Mouse (Mus musculus) adrenal gland, postnatal 14 days (tissue): ENCODE data around the gene Pax1. TPM values are rescaled to one million over a fixed set of nuclear protein-coding genes. Genes with fewer than 3 reads are reported as not detected.
A peak's percentile ranks its signal among the peaks of the same experiment; 100 is the strongest.

Experiments
- DNase-seq: peaks from one replicate; pipeline ENCODE4 v3.0.0; 2021; ENCODE audit warnings: mixed read lengths
- total RNA-seq: library from RNA; stranded (reverse); gene quantifications from 2 replicates; pipeline ENCODE4 v1.2.3, GENCODE M21; 2021

The Pax1 gene
- total RNA-seq, 1 experiment from 2014 or later: not detected

DNA sequence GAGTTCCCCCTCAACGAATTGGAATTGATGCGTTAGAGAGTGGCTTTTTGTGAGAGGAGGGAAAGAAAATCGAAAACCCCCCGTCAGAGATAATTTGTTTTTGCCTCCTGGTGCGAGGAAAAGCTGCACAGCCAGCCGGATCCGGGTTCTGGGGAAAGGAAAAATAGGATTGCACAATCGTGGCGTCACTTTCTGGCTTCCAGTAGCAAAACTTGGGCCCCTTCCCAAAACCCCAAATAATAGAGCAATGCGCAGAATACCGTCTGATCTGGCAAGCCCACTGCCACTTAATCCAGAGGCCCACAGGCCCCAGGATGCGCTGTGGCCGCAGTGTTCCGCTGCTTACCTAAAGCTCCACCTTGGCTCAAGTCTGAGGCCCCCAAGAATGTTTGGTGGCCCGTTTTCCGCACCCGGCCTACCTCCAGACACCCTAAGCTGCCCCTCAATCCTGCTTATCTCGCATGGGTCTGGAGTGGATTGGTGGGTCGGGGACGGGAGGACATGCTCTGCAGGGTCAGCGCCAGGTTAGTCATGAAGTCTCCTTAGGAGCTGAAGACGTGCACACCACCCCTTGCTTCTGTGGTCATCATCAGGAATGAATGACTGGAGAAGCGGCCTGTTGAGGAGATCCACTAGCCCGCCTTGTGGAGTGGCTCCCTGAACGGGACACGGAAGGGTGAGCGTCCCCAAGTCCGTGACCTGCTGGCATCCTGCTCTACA lies 11.4 kb downstream of the Pax1 start:
- no peak for DNase-seq

DNA sequence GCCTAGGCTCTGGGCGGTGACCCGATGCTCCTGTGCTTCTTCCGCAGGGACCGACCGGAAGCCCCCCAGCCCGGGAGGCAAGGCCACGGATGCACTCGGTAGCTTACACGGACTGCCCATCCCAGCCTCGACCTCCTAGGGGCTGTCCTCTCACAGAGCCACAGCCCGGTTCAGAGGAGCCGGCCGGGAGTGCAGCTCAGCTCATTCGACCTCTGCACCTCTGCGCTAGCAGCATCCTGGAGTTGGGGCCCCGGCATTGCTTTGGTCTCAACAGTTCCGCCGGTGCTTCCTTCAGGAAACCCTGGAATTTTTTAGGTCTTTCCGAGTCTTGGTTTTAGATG lies 11.9 kb downstream of the Pax1 start:
- no peak for DNase-seq

DNA sequence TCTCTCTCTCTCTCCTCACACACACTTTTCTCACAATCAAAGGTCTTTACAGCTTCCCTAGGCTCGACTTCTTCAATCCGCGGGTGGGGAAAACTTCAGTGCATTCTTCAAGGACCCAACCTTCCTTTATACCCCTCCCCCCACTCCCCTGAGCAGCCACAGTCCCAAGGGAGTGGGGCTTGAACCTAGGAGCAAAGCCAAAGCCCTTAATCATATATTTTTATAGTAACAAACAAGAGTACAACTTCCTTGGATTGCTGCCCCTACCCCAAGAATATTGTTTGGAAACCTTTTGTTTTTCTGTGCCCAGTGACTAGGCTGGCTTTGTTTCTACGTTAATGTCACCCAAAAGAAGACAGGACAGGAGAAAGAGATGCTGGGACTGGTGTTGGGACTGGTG lies 12.5 kb downstream of the Pax1 start:
- DNase-seq: no peak

DNA sequence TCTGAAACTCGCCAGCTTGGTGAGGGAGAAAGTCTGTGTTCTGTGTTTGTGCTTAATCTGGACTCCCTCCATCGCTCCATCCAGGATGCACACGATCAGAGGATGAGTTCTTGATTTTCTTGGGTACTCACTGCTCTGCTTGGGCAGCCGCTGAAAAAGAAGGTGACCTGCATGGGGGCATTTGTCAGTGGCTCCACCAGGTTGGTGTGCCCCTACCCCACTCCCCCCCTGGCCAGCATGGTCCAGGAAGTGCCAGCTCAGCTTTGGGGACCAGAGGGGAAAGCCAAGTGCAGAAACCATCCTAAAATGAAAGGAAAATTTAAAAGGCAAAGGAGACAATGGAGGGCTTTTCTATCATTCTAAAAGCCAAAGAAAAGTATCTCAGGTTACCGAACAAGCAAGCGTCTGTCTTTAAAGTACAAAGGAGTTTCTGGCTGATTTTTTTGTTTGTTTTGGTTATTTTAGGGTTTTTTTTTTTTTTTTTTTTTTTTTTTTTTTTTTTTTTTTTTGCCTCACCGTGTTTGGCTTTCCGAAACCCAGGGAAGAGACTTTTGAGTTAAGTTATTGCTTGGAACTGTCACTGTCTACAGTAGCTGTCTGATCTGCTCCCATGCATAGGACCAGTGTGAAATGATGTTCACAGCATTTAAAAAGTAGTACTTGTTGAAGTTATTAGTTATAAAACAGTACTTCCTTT lies 13.4 kb downstream of the Pax1 start:
- no peak for DNase-seq

DNA sequence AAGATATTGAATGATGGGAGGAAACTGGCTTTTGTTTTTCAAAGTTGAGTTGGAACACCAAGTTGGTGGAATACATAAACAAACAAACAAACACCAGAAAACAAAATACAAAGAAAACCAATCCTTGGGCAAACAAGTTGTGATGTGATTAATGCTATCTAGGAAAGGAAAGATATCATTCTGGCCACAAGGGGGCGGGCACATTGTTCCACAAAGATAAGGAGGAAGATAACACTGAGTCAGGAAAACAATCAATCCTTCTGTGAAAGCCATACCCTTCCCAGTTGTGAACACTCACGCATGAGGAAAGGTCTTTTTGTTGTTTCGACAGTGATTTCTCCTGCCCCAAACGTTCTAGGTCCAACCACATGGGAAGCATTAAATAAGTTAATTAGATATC lies 17.2 kb downstream of the Pax1 start:
- peak; percentile 58 for DNase-seq

DNA sequence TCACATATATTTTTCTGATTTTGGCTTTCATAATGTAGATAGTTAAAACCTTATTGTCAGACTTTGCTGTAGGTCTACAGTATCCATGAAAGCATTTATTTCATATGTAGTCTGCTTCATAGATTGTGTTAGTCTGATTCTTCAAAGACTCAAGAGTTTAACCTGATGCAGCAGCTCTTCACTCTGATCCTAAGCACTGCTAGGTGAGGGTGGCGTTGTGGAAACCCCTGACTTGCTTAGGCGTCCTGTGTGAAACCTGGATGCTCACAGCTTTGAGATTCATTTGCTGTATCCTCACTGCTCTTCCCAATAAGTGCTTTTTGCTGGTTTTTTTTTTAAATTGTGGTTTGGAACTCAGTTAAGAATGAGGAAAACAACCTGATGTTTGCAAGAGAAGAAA lies 21.6 kb downstream of the Pax1 start:
- DNase-seq: no peak

DNA sequence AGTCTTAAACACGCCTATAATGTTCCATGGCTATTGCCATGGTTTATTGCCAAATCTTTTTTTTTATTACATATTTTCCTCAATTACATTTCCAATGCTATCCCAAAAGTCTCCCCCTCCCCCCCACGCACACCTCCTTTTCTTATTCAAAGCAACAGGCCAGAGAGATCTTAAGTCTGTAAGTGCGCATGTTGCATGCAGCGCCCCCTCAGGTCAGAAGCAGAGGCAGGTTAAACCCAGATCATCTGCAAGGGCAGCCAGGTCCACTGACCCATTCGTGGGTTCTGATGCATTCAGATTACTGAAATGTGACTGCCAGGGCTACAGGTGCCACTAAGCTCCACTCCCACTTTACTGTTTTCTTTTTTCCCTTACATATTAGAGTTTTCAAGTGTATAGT lies 25.2 kb downstream of the Pax1 start:
- no peak for DNase-seq

DNA sequence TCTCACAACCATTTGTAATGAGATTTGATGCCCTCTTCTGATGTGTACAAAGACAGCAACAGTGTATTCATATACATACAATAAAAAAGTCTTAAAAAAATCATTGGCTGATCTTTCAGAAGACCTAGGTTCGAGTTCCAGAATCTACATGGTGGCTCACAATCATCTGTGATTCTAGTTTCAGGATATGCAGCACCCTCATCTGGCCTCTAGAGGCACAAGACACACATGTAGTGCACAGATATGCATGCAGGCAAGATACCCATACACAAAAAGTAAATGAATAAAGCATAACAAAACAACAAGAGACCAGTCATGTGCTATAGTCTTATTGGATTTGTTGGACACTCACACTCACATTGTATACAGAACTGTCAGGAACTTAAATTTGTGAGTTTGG lies 47.6 kb downstream of the Pax1 start:
- no peak for DNase-seq

DNA sequence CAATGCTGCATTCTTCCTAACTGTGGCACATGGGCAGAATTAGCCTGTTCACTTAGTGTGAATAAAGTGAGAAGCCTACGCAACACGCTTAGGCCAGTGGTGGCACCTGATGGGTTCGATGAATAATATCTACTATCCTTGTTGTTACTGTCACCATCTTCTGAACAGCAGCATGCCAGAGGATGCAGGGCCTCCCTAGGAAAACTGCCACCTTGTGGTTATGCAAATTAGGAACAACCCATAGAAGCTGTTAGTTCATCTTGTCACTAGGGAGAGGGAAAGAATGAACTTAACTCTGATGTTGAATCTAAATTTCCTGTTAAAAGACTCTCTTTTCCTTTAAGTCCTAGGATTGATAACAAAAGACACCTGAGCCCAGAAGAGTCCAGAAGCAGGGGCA lies 53.3 kb downstream of the Pax1 start:
- no peak for DNase-seq

DNA sequence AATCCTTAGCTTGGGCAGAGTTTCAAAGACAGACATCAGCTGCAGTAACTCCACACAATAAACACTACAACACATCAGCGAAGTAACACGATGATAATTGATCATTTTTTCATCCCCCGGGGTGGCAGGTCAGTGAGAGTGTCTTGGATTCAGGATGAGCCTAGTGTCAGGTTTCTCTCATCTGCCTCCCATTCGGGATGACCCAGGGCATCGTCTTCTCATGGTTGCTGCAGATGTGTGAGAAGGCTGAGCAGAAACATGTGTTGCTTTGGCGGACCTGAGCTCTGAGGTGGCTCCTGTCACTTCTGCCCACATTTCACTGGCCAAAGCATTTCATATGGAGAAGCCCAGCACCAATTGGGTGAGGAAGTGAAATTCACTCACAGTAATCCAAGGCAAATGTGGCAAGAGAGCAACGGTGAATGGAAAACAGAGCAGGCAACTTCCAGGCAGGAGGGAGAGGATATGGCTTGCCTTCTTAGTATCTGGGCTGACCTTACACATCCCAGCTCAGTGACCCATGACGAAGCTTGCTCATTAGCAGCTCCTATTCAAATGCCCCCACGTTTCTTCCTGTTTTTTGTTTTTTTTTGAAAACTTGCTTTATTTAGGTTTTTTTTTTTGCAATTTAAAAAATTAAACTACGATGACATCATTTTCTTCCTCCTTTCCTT lies 63.0 kb downstream of the Pax1 start:
- DNase-seq: no peak

DNA sequence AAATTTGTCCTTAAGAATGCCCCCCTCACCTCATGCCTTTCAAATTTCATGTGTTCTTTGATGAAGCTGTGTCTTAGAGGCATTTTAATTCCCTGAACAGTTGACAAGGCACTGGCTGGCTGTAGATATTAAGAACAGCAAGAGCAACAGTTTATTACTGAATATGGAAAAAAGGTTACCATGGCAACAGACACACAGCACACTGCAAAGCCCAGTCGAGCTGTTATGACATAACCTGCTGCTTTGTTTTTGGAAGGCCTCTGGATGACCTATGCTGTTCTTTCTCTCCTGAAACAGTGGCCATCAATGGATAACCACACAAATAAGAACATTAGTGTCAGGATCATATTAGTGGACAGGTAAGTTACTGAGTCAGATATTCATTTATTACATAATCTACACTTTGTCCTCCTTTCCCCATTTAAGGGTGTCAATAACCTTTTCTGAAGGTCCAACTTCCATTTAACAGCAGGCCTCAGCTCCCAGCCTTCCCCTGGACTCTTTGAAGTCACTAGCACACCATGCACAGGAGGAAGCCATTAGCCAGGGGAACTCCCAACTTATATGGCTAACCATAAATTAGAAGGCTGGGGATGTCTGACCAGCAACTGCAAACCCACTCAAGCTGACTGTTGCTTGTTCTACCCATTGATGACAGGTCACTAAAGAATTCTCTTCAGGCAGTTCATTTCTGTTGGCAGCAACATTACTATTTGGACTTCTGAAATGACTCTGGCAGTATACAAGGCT lies 68.1 kb downstream of the Pax1 start:
- DNase-seq: no peak

DNA sequence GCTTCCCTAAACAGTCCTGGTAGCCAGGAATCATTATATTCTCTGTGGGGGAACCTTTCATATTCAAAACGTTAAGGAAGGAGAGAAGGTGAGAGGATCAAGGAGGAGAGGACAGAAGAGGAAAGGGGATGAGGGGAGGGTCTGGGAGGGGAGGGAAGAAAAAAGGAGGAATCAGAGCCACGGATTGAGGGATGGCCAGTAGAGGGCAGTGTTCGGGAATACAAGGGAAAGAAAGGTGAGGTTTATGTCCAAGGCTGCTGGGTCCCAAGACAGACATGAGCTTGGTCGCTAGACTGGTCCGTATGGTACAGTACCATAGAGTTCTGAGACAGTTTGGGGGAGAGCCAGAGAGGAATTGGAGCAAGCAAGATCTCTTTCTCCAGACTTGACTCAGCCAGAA lies 71.4 kb downstream of the Pax1 start:
- peak; percentile 58 for DNase-seq

Other genes with a start within 250 kb of the Pax1 start
- not detected in 2 replicates for gene Nkx2-2, start 167.7 kb upstream of the Pax1 start, total RNA-seq